Mouse (Mus musculus) lung, adult 2 months (tissue): ENCODE results near the gene Zyx. TPM values are rescaled to one million over a fixed set of nuclear protein-coding genes. Genes with fewer than 3 reads are reported as not detected.
A peak's percentile ranks its signal among the peaks of the same experiment; 100 is the strongest.

ENCODE experiments used
- DNase-seq: peaks from one replicate; pipeline ENCODE4 v3.0.0; 2022
- H3K4me1 ChIP-seq: fragments of 200-500 bp; 2 replicates; pipeline ENCODE4 v1.6.1; 2011; ENCODE audit warnings: low read length; ENCODE audit not compliant: control insufficient read depth, insufficient read depth
- H3K4me3 ChIP-seq: fragments of 200-500 bp; replicated peaks from 2 replicates; pipeline ENCODE3; 2011; ENCODE audit warnings: low read depth, mild to moderate bottlenecking, control low read depth, low read length; ENCODE audit errors: extremely low read depth
- CTCF ChIP-seq: fragments of 200-500 bp; IDR thresholded peaks from 2 replicates; pipeline ENCODE4 v1.5.1; 2011; ENCODE audit warnings: mild to moderate bottlenecking, low read length, control low read depth; ENCODE audit not compliant: insufficient read depth
- POLR2A ChIP-seq: fragments of 200-500 bp; IDR thresholded peaks from 2 replicates; pipeline ENCODE4 v1.6.1; 2011; ENCODE audit warnings: low read depth, mild to moderate bottlenecking, control low read depth, low read length, borderline replicate concordance; ENCODE audit errors: extremely low read depth
- WGBS: fragments of 180-500 bp; shearing (Covaris S2); methylation state at CpG from one replicate; pipeline ENCODE4 v1.1.7; 2018; 5-methylcytosine and 5-hydroxymethylcytosine counted together
- polyA plus RNA-seq: library from polyadenylated mRNA; depleted of rRNA; stranded (reverse); fragments of >200 nt; gene quantifications from 2 replicates; pipeline ENCODE4 v1.2.3, GENCODE M21; 2012

Gene Zyx
- polyA plus RNA-seq, 1 experiment, result 311 TPM

DNA sequence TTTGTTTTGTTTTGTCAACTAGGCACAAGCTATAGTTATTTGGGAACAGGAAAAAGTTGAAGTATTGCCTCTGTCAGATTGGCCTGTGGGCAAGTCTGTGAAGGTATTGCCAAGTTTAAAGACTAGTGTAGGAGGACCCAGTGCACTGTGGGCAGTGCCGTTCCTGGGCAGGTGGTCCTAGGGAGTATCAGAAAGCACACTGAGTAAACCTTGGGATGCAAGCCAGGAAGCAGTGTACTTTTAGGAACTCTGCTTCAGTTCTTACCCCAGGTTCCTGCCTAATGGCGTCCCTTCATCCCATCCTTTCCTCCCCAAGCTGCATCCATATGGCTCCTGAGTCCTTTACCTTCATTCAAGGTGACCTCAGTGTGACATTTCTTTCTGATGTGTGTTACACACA lies 25.7 kb downstream of the Zyx start:
- DNase-seq, result no peak
- H3K4me3 ChIP-seq, result no peak overlapping the region
- 77% methylated on average over 2 of the region's 2 CpGs for WGBS

DNA sequence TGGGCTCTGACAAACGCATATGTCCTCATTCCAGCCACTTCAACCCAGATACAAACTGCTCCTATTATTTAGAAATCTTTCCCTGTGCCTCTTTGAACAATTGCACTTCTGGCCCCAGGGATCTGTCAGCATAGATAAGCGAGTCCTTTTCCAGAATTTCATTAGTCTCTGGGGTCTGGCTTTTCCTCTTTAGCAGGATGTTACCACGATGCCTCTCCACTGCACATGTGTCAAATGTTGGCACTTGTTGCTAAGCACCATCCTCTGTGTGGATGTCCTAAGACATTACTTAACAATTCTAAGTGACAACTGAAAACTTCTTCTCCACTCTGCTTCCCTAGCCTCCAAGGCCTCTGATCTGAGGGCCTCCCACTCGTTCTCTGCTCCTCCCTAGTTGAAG lies 26.6 kb downstream of the Zyx start:
- no peak for TF ChIP-seq CTCF
- no peak for TF ChIP-seq POLR2A
- no peak overlapping the region for H3K4me3 ChIP-seq
- no peak for DNase-seq
- peaks cover 10% of the 10 kb centered on the region for H3K4me1 ChIP-seq
- WGBS, result 20% methylated on average over 4 of the region's 4 CpGs

More for the DNA sequence above, 25.7 kb downstream of the Zyx start:
- peaks cover 10% of the 10 kb centered on the region for H3K4me1 ChIP-seq
- TF ChIP-seq POLR2A (no peak), CTCF (no peak)

DNA sequence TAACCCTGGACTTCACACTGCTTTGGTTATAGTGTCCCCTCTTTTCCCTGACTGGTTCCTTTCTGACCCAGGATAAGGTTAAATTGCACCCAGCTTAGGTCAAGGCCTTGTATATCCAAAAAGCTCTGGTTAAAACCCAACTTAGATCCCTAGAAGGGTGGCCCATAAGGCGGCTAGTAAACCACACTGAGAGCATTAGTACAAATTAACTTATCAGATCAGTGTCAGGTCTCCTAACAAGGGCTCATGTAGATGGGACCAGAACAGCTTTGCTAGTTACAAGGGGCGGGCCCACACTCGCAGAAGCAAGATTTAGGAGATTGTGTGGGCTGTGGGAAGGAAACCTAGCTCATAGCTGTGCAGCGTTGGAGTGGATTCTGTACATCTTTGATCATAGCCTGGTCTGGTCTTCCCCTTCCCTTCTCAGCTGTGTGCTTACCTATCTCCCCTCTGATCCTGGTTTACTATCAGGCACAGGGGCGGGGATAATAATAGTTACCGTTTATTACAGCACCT lies 27.1 kb downstream of the Zyx start:
- no peak for TF ChIP-seq CTCF
- TF ChIP-seq POLR2A, result no peak
- Histone ChIP-seq H3K4me3 (no peak overlapping the region), H3K4me1 (peaks cover 12% of the 10 kb centered on the region)
- WGBS, result 79% methylated on average over 6 of the region's 6 CpGs
- DNase-seq, result no peak

DNA sequence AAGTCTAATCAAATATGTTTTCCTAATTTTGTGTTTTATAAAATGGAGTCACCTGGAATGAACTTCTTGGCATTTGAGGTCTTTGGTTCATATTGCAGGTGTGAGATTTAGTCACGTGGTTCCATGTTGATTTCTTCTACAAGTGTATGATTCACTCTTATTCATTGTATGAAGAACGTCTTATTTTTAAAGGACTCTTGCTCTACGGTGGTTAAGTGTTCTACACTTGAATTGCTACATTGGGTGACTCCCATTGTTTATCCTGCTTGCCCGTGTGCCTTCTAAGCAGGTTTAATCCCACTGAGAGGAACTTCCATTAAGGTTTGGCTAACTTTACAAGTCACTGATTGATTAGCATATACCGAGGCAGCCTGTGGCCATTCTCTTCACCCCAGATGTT lies 27.9 kb downstream of the Zyx start:
- Histone ChIP-seq H3K4me3 (no peak overlapping the region), H3K4me1 (peaks cover 15% of the 10 kb centered on the region)
- TF ChIP-seq POLR2A (no peak), CTCF (no peak)
- no peak for DNase-seq
- 76% methylated on average over 5 of the region's 5 CpGs for WGBS

DNA sequence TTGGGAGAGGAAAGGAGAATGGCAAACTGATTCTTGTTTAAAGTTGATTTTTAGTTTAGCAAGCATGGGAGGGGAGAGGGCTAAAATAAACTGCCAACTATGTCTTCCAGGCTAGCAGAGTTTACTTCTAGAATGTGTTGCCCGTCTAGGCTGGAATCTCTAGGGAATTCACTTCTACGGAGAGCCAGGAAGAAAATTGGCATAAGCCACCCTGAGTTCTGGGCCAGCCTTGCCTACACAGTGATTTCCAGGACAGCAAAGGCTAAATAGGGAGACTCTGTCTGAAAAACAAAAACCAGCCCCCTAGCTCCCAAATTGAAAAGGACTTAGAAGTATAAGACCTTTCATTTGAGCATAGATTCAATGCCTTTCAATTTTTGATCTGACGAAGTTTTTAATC lies 30.1 kb downstream of the Zyx start:
- DNase-seq, result no peak
- TF ChIP-seq CTCF, result no peak
- TF ChIP-seq POLR2A, result no peak
- Histone ChIP-seq H3K4me3 (no peak overlapping the region), H3K4me1 (peaks cover 16% of the 10 kb centered on the region)
- WGBS, result 70% methylated on average over 3 of the region's 3 CpGs

DNA sequence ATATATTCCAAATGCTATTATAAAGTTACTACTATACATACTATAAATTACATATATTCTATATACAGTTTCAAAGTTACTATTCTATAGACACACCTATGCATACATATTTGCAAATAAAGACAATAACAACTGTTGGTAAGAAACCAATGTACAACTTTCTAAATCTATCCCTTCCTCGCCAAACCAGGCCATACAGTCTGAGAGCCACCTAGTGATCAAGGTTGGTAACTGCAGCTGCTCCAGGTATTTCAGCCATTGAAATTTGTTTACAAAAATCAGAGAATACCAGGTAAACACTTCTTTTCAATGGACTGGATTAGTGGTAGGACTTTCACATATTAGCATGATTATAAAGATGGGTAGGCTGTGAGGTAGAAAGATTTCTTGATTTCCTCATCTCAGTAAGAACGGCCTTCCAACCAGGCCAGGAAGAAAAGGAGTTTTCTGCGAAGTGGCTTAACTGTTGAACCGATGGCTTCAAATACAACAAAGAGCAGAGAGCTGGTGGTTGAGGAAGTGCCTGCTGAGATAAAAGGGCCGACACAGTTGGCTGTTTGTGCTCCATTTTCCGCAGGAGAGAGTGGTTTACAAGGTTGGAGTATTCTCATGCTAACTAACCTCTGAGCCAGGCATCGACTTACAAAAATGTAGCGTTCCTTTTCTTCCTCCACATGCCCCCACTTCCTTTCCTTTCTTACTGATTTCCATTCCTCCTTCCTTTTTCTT lies 31.1 kb downstream of the Zyx start:
- no peak overlapping the region for H3K4me3 ChIP-seq
- TF ChIP-seq CTCF, result peak; percentile 46; the same call in 1 of the 2 replicates
- TF ChIP-seq POLR2A, result no peak
- DNase-seq, result no peak
- 37% methylated on average over 8 of the region's 8 CpGs for WGBS
- H3K4me1 ChIP-seq, result peaks cover 16% of the 10 kb centered on the region

DNA sequence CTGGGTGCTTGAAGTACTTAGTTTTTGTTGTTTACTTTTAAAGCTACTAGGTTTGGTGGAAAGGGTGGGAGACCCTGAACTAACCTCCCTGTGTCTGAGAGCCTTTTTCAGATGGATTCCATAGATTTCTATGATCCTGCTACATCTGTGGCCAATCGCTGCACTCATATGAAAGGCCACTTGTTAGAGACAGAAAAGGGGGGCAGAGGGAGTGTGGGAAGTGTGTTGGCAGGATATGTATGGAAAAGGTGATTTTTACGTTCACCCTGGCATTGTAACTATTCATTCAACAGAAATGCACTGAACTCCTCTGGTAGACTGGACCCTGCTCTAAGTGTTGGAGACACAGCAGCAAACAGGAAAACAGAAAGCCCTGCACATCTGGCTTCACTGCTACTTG lies 31.8 kb downstream of the Zyx start:
- 79% methylated on average over 2 of the region's 2 CpGs for WGBS
- Histone ChIP-seq H3K4me1 (peaks cover 10% of the 10 kb centered on the region), H3K4me3 (no peak overlapping the region)
- DNase-seq, result no peak
- no peak for TF ChIP-seq CTCF
- TF ChIP-seq POLR2A, result no peak

DNA sequence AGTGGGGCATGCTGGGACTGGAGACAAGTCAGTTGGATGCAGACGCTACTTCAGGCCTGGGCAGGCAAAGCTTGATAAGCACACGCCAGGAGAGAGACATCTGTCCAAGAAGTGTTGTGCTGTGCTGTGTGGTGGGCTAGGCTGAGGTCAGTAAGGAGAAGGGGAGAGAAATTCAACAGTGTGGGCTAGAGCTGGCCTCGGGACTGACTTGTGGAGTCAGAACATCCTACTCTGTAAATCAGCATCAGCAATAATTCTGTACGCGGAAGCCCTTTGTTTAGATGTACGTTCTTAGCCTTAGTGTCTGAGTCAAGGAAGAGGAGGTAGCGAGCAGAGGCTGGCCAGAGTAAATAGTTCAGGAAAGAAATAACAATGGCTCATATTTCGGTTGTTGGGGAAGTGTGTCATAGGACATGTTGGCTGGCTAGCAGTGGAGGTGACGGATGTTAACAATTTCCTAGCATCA lies 32.5 kb downstream of the Zyx start:
- 29% methylated on average over 9 of the region's 9 CpGs for WGBS
- H3K4me3 ChIP-seq, result no peak overlapping the region
- no peak for TF ChIP-seq CTCF
- no peak for TF ChIP-seq POLR2A
- DNase-seq, result no peak
- peaks cover 10% of the 10 kb centered on the region for H3K4me1 ChIP-seq

DNA sequence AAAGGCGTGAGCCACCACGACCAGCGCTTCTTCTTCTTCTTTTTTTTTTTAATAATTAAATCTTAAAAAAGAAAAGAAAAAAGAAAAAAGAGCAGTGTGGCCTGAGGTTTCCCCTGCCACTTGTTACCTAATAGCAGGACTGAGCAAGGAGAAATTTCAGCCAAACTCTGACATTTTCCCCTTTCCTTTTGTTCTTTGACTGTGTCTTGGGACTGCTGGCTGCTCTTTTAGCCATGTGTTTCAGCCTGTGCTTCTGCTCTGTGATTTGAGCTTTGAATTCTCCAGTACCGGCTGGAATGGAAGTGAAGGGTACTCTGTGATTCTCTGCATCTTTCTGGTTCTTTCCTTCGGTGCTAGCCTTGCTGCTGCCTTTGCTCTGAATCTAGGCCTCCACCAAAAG lies 33.9 kb downstream of the Zyx start:
- DNase-seq, result no peak
- WGBS, result 85% methylated on average over 5 of the region's 5 CpGs
- H3K4me3 ChIP-seq, result no peak overlapping the region
- H3K4me1 ChIP-seq, result peaks cover 10% of the 10 kb centered on the region
- no peak for TF ChIP-seq CTCF
- no peak for TF ChIP-seq POLR2A

DNA sequence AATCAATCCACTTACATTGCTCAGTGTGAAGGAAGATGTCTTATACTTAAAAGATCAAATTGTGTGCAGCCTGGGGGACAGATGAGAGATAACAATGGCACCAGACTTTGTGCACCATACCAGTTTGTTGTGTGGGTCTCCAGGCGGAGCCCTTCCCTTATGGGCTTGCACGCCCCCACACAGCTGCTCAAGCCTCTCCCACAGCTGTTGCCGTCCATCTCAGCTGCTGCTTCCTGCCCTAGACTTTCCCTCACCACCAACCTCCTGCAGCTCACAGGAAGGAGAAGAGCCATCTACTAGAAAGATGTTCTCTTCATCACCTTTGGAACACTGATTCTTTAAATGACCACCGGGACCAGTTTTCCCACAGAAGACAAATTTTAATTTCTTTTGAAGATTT lies 36.2 kb downstream of the Zyx start:
- 68% methylated on average over 4 of the region's 4 CpGs for WGBS
- H3K4me1 ChIP-seq, result peaks cover 10% of the 10 kb centered on the region
- TF ChIP-seq POLR2A (no peak), CTCF (no peak)
- no peak for DNase-seq
- H3K4me3 ChIP-seq, result no peak overlapping the region
